Mouse (Mus musculus) right cerebral cortex, adult 18-20 months (tissue): ENCODE data around the gene Cpe.

Source experiments
- DNase-seq: peaks from one replicate; pipeline ENCODE4 v3.0.0; 2022; ENCODE audit warnings: mixed read lengths

Gene Cpe

DNA sequence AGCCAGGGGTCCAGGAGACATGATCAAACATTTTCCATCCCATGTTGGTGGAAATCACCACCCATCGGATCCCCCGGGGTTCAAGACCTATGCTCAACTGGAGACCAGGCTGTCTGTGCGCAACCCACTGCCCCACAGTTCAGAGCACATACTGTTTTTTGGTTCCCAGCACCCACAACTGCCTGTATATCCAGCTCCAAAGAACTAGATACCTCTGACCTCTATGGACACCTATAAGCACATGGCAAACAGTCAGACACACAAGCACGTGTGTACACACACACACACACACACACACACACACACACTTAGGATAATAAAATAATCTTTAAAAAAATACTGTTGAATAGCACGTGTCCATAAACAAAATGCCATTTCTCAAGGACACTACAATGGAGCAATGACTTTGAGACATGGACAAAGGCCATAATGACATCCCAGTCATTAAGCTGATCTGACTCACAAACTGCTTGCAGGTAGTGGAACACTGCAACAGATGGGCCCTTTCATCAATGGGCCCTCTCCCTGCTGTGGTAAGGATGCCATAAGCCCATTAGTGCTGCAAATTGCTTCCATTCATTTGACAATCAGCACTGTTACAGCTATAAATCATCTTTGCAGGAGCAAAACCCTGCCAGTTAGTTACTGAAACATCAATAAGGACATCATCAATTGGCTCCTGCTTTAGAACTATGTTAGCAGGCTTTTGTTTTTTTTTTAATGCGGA is 63.7 kb downstream of the Cpe start:
- DNase-seq = no peak

DNA sequence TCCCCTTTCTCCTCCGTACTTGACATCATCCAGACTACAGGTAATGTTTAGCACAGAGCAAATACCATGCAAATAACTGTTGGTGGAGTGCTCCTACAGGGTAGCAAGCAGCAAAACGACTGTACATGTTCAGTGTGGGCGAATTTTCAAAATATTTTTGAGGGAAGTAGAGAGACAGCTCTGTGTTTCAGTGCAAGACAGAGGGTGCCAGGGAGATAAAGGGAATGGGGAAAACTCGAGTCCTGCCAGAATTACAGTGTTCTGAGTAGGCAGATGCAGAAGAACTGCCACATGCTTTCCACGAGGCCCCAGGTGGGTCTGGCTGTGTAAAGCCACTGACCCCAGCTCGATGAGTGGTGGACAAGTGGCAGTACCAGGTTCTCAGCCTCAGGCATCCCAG is 64.8 kb downstream of the Cpe start:
- no peak for DNase-seq

DNA sequence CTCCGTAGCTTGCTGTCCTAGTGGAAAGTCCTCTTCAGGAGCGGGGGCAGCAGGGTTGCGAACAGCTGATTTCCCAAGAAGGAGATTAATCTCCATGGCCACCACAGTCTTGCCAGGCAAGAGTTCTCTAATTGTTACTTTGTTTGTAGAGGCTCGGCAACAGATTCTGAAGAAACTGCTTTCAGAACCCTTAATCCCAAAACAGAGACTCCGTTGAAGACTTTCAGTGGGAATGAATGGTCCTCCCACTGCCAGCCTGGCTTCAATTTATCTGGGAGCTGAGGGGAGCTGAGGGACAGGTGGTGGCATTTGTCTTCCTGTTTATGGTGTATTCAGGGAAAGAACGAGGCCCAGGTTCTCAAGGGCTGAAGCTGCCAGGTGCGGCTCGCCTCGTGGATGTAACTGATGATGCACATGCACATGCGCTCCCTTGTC is 68.2 kb downstream of the Cpe start:
- peak; percentile 48 for DNase-seq

DNA sequence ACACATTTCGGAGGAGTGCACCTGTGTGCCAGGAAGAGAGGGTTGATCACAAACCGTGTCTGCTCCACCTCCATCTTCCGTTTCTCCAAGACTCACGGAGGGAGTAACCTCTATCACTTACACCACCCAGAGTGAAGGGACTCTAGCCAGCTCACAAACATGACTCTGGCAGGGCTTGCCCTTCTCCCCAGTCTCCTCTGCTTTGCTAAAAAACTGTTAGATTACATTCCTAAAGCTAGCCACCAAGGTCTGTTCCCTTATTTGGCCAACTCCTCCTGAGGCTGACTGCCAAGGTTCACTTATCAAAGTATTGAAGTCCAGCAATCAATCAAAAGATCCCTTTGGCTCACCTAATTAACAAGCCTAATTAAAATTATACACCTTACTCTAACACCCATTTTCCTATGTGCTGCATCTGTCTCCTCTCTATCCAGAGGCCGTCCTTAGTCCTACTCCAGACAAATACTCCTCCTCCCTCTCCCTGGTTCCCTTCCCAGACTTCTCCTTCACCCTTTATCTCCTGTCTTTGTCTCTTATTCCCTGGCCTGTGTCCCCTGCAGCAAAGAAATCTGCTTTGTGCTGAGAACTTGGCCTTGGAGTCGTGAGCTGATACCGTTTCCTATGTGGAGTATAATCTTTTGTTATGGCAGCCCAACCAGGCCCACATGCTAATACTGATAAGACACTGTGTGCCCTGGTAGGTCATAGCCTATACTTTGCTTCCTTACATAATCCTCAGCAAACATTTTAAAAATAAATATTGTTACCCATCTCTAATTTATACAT is 72.3 kb downstream of the Cpe start:
- no peak for DNase-seq

DNA sequence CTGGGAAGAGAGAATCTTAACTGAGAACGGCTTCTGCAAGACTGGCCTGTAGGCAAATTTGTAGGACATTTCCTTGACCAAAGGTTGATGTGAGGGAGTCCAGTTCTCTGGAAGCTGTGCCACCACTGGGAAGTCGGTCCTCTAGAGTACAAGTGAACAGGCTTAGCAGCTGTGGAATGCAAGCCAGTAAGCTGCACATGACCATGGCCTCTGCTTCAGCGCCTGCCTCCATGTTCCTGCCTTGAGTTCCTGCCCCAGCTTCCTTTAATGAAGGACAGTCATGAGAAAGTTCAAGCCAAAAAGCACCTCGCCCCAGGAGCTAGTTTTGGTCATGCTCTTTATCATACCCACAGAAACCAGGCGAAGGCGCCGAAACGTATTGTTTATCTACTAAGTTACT is 73.2 kb downstream of the Cpe start:
- DNase-seq = no peak

DNA sequence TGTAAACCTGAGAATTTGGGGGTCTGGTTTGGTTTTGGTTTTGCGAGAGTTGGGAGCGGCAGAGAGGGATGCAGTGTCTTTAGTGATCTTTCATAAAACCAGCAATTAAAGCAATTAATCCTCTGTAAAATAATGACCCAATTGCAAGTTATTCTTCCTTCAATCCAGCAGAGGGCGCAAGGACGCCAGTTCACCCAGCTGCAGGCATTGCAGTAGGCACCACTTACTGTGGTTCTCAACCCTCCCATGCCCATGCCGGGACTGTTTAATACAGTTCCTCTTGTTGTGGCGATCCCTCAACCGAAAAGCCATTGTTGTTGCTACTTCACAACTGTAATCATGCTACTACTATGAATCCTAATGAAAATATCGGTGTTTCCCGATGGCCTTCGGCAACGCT is 74.2 kb downstream of the Cpe start:
- DNase-seq = peak; percentile 46

DNA sequence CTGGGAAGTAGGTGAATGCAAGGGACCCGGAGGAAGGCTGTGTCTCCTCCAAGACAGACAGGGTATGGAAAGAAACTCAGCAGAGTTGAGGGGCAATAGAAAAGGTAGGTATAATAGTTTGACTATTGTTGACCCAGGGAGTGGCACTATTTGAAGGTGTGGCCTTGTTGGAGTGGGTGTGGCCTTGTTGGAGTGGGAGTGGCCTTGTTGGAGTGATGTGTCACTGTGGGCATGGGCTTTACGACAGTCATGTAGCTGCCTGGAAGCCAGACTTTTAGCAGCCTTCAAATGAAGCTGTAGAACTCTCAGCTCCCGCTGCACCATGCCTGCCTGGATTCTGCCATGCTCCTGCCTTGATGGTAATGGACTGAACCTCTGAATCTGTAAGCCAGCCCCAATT is 76.3 kb downstream of the Cpe start:
- no peak for DNase-seq

DNA sequence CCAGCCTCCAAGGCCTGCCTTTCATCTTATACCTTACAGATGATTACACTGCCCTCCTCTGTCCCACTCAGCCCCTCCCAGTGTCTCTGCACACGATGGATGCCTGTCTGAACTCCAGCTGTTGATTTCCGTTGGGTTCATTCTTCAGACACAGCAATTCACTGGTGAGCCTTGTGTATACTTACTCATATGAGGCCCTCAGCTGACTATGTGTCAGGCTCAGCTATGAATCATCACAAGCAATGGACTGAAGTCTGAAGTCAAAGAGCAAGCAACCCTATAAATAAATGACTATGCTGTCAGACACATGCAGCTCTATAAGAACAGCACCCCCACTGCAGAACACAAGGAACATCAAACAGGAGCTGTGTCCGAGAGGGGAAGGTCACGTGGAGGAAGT is 77.4 kb downstream of the Cpe start:
- no peak for DNase-seq

DNA sequence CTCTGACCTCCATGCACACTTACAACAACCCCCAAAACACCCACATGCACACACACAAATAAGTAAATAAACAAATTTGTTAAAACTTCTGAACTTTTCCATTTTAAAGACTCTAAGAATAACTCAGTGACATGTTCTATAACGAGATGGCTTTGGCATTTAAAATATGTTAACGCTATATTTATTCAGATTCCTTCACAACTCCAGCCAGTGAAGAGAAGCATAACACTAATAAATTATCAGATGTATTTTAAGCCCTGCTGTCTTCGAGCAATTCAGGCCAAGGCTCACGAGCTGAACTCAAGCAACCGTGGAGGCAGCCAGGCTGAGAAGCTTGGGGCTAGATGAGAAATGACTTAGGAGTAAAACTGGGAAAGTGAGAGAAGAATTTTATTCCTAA is 79.2 kb downstream of the Cpe start:
- DNase-seq = no peak

DNA sequence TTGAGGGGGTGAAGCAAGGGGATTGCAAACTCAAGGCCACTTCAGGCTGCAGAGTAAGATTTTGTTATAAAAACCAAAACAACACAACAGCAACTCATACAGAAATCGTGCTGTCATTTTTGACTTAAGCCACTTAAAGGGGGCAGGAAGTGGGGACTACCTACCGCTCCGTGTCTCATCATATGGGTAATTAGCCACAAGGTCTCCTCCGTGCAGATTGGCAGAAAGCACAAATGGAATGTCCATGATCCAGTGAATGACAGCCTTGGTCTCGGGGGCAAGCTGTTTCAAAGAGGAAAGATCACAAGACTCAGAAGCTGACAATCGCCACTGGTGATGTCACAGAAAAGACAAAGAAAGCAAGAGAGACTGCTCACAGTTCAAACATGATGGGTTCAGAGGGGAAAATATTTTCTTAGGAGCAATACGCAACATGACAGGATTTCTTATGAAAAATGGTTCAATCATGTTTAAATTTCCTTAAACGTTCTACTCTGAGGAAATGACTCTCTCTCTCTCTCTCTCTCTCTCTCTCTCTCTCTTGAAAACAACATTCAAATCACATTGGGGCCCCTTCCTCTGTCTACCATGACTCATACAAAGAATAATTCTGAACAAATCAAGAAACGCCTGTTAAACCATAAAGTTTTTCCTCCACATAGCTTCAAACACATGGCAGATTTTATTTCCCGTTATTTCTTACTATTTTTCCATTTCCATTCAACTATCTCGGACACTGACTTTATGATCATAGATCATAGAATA is 81.5 kb downstream of the Cpe start:
- DNase-seq = no peak

DNA sequence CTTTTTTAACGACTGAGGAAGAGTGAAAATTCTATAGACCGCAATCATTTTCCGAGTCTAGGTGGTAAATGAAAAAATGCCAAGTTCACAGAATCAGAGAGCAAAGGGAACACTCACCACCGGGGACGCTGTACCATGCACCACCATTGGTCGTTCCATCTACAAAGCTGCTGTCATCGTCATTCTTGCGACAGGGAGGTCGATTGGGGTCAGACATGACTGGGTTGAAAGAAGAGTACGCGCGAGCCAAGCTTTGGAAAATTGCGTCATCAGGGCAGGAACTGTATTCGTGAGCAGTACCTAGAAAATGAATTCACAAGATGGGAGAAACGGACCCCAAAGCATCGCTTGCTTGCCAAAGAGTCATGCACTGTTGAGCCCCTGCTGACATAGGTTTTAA is 83.9 kb downstream of the Cpe start:
- no peak for DNase-seq

DNA sequence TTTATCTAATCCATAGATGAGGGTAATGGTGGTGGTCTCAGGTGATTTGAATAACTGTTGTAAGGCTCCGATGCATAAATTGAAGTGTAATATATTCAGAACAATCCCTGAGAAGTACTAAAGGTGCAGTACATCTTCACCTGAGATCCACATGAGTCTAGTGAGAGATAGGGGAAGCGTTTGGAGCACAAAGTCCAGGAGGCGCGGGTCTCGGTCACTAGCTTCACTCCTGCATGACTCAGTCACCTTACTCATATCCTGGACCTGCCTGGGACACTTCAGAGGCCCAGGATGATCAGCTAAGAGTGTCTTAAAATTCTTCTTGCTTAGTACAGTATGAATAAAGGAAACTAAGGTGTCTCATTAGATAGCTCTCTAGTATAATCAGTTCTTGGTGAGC is 86.8 kb downstream of the Cpe start:
- no peak for DNase-seq

DNA sequence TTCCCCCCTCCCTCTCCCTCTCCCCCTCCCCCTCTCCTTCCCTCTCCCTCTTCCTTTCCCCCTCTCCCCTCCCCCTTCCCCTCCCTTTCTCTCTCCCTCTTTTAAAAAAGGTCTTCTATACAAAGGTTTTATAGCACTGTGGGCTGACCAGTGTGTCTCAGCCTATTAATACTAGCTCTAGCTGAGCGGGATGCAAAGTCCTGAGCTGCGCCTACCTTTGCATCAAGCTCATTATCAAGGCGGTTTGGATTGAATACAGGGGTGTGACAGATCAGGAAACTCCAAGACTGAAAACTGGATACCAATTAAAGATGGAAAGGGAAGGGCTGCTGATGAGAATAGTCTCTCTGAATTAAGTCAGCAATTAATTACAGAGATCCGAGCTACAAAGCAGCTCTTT is 94.6 kb downstream of the Cpe start:
- DNase-seq = no peak

DNA sequence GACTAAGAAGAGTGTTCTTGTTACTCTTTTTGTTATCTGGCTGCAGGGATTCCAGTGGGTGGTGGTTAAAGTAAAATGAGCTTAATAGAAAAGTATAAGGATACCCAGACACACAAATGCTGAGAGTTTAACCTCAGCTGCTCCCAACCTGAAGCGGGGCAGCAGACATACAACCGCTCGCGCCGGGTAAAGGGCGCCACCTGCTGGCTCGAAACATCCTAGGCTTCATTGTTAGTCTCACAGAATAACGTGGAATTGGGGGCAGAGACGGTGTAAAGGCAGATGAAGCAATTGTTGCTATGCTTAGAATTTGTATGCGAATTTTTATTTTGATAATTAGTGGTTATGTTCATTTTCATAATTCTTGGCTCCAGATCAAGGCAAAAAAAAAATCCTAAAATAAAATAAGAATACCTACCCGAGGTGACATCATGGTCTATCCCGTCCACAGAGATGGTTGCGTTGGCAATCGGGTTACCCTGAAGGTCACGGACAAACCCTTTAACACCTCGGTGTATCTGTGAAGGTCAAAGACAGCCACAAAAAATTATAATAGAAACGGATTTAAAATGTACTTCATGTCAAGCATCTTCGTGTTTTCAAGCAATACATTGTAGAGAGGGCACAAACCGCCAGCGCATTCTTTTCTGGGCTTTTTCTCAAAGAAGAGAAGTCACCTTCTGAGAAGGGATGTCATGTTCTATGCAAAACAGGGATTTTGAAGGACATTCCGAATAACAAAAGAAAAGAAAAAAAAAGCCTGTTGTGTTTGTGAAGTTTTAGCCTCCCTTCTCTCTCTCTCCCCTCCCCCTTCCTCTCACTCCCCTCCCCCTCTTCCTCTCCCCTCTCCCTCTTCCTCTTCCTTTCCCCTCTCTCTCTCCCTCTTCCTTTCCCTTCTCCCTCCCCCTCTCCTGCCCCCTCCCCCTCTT is 95.5 kb downstream of the Cpe start:
- DNase-seq = peak; percentile 54

DNA sequence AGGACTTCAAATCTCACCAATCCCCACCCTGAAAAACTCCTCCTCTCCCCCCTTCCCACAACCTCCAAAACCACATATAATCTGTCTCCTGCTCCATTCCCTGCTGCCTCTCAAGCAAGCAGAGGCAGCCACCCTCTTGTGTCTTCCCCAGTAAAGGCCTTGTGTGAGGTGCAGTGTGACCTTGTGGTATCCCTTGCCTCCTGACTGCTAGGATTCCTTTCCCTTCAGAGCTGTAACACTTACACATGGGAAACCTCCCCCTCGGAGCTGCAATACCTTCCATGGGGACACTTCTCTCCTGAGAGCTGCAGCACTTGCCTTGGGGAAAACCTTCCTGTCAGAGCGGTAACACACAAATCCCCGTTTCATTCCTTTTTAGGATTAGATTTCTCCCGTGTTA is 96.5 kb downstream of the Cpe start:
- DNase-seq = no peak

DNA sequence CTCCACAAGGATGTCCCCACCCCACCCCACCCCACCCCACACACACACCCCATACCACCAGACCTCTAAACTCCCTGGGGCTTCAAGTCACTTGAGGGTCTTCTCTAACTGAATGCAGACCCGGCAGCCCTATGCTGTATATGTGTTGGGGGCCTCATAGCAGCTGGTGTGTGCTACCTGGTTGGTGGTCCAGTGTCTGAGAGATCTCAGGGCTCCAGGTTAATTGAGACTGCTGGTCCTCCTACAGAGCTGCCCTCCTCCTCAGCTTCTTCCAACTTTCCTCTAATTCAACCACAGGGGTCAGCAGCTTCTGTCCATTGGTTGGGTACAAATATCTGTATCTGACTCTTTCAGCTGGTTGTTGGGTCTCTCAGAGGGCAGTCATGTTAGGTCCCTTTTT is 102.4 kb downstream of the Cpe start:
- DNase-seq = no peak

DNA sequence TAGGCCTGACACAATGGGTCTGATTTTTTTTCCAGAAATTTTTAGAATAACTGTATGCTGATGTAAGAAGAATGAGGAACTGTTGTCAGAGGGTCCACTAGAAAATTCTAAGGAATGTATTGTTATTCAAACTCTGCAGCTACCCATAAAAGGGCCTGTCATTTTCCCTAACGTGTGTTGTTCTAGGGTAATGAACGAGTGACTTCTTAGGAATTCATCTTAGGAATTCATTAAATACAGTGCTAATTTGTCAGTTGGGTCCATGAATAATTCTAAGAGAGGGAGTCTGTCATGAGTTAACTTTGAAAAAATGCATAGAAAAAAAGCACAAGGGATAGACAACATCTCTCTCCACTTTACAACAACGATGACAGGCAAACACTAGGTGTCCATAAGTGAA is 110.0 kb downstream of the Cpe start:
- no peak for DNase-seq

DNA sequence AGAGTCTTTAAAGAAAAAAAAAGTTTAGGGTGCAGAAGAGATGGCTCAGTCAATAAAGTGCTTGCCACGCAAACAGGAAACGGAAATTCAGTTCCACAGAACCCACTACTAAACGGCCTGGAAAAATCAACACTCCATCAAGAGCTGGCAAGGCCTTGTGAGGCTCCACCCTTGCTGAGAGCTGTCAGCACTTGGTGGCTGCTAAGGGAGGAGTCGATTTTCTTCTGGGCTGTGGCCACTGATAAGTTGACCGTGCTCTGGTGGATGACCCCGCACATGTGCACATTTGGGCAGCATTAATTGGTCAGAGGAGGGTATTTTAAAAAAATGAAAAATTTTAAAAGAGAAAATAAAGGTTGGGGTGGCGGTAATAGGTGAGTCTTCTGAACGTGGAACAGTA is 114.6 kb downstream of the Cpe start:
- DNase-seq = no peak

DNA sequence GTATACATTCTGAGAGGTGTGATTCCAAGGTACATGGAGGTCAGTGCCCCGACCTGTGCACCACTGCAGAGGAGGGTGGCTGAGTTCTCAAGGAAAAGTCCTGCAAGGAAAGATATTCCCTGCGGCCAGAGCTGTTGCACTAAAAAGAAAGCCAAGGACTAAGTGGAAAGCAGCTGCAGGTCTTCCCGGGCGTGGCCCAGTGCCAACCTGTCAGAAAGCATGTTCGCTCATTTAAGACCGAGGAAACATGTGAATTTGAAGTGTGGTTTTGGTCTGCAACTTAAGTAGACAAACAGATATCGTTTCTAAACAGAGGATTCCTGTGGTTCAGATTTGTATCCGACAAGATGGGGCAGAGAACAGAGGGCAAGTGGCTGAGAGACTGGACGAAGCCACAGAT is 117.9 kb downstream of the Cpe start:
- no peak for DNase-seq

DNA sequence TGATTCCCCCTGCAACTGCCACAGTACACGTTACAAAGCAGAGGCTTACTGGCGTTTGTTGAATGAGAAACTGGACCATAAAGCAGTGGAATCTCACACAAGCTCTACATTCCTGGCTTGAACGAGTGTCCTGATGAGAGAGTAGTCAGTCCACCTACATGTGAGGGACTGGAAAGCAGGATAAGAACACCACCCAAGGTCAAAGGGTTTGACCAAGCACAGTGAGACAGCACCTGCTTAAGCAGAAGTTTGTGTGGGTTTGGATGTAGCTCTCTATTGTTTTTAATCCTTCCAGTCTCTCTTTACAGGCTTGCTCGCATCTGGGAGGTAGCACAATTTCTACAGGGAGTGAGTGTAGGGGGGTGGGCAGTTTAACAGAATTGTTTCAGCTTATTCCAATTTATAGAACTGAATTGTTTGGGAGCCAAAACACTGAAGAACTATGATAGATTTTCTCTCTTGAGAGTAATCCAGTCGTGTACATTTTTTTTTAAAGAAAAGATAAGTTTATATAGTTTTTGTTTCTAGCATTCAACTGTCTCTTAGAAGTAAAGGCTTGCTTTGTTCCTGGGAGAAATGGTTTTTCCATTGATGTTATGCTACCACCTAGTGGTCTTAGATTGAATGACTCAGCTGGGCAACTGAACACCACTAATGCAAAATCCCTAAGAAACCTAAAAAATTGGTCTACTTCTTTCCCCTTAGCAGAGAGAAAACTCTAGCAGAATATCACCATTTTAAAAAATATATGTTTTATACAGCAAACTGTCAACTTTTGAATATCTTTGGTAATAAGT is 144.6 kb downstream of the Cpe start:
- peak; percentile 39 for DNase-seq

DNA sequence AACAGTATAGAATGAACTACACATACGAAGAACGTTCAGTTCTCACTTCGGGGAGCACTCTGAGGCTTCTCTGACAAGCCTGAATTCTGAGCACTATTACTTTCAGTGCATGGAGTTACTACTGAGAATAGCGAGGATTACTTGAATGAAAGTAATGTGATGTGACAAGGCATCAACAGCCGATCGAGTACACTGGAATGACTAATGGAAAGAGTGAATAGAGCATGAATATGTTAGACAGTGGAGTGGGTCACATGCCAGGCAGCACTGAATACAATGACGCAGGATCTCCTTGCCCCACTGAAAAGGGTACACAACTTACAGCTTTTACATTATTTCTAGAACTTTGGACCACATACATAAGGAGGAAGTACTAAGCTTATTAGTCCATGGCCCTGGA is 149.4 kb downstream of the Cpe start:
- no peak for DNase-seq
